ENCODE assay signal across 8 mouse cellular contexts in the genomic region with DNA sequence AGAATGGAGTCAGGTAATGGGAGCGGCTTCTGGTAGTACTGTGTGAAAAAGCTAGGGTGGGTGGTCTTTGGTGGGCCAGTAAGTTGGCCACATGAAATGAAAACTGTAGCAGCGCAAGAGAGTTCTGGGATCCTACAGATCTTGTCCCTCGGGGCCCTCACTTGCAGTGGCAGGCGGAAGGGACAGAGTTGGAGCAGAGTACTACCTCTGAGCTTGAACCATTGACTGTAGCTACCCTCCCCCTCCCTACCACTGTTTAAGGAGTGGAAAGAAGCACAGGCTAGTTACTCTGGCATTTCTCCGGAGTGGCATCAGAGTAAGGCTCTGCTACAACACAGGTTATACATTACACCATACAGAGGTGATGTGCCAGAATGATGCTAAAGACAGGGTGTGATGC. TPM values are rescaled to one million over a fixed set of nuclear protein-coding genes. Genes with fewer than 3 reads are reported as not detected.
A peak's percentile ranks its signal among the peaks of the same experiment; 100 is the strongest.
DNase-seq lines count a peak whose midpoint lies in the region; ATAC-seq lines count a peak whose summit lies in the region.

No protein-coding gene starts in this region.

- no peak overlapping the region for H3K27ac ChIP-seq in forebrain, embryonic 14.5 days (ENCODE audit: low read depth, low read length)
- H3K27ac ChIP-seq in liver, embryonic 16.5 days (ENCODE audit: low read length): peak overlapping the region; percentile 53; the same call in 1 of the 2 replicates

- no peaks in the 10 kb centered on the region for H3K9me3 ChIP-seq in forebrain, embryonic 14.5 days (replicated peaks; ENCODE audit: control insufficient read depth, low read length)
- H3K9me3 ChIP-seq in liver, embryonic 16.5 days (replicated peaks; ENCODE audit: control insufficient read depth, low read length): no peaks in the 10 kb centered on the region

- no peaks in the 10 kb centered on the region for H3K27me3 ChIP-seq in forebrain, embryonic 14.5 days (replicated peaks; ENCODE audit: control insufficient read depth, insufficient read depth, low read length)
- no peaks in the 10 kb centered on the region for H3K27me3 ChIP-seq in liver, embryonic 16.5 days (ENCODE audit: control insufficient read depth, insufficient read depth, low read depth, low read length)

- no peak for DNase-seq in frontal cortex, postnatal 25 days (ENCODE audit: low spot score in 2 of 2)
- no peak for DNase-seq in forebrain, embryonic 14.5 days (ENCODE audit: low spot score)
- DNase-seq in urinary bladder, adult 2 months (ENCODE audit: low spot score): no peak
- DNase-seq in frontal cortex, postnatal 14 days (ENCODE audit: low spot score in 2 of 2): no peak
- no peak for DNase-seq in T-cell, adult 2 months (ENCODE audit: low spot score)

- peak; percentile 83 for ATAC-seq in frontal cortex, adult (ENCODE audit: low TSS enrichment)
- peak; percentile 38 for ATAC-seq in CD4-positive, CD25-positive, alpha-beta regulatory T cell, adult 4 months
- ATAC-seq in forebrain, embryonic 14.5 days: no peak
- ATAC-seq in liver, embryonic 16.5 days (ENCODE audit: low read depth): peak; percentile 7

- H3K4me1 ChIP-seq in forebrain, embryonic 14.5 days (ENCODE audit: control insufficient read depth, insufficient read depth, low read length): no peaks in the 10 kb centered on the region
- H3K4me1 ChIP-seq in liver, embryonic 16.5 days (ENCODE audit: control insufficient read depth, low read depth, low read length): no peaks in the 10 kb centered on the region; the same call in 1 of the 2 replicates

- H3K36me3 ChIP-seq in forebrain, embryonic 14.5 days (ENCODE audit: control insufficient read depth, insufficient read depth, low read length): peaks cover 5% of the 10 kb centered on the region; the same call in 1 of the 2 replicates
- H3K36me3 ChIP-seq in liver, embryonic 16.5 days (ENCODE audit: control insufficient read depth, insufficient read depth): no peaks in the 10 kb centered on the region; the same call in 1 of the 2 replicates

- peak overlapping the region; percentile 44; the same call in 1 of the 2 replicates for H3K9ac ChIP-seq in forebrain, embryonic 14.5 days (ENCODE audit: low read length)
- peak overlapping the region; percentile 69 for H3K9ac ChIP-seq in liver, embryonic 16.5 days (ENCODE audit: low read depth, low read length)

- 39% methylated on average over 5 of the region's 5 CpGs for WGBS in forebrain, embryonic 14.5 days
- 16% methylated on average over 5 of the region's 5 CpGs for WGBS in liver, embryonic 16.5 days (ENCODE audit: insufficient replicate concordance)

- H3K4me2 ChIP-seq in forebrain, embryonic 14.5 days (ENCODE audit: low read length): peak overlapping the region; percentile 51
- peak overlapping the region; percentile 64 for H3K4me2 ChIP-seq in liver, embryonic 16.5 days (ENCODE audit: low read depth, low read length)

- peak overlapping the region; percentile 40 for H3K4me3 ChIP-seq in forebrain, embryonic 14.5 days (ENCODE audit: low read depth, low read length)
- peak overlapping the region; percentile 71 for H3K4me3 ChIP-seq in liver, embryonic 16.5 days (ENCODE audit: low read depth, low read length)

RNA-seq across cellular contexts. Expression of gene Atg4a, which starts 0.3 kb away (rescaled TPM):
- 10 to 100 TPM; 31.4 to 35.8 TPM for polyA plus RNA-seq in CD4-positive, CD25-positive, alpha-beta regulatory T cell, adult 4 months (2017; shearing (Covaris generic))
- 14.8 and 15.0 TPM in 2 replicates for polyA plus RNA-seq in forebrain, embryonic 14.5 days (2014; fragmentation: Nextera tagmentation; extraction: Ambion mirVana)
- polyA plus RNA-seq in liver, embryonic 16.5 days (2015; fragmentation: Nextera tagmentation; extraction: Ambion mirVana): 25.3 and 26.9 TPM in 2 replicates
- 14.7 and 16.2 TPM in 2 replicates for polyA plus RNA-seq in urinary bladder, adult 2 months (2012; rRNA removed)

RNA-seq across cellular contexts. Expression of gene Psmd10, which starts 0.4 kb away (rescaled TPM):
- 10 to 100 TPM; 66.2 to 67.6 TPM for polyA plus RNA-seq in CD4-positive, CD25-positive, alpha-beta regulatory T cell, adult 4 months (2017; shearing (Covaris generic))
- polyA plus RNA-seq in forebrain, embryonic 14.5 days (2014; fragmentation: Nextera tagmentation; extraction: Ambion mirVana): 44.9 and 50.5 TPM in 2 replicates
- 33.1 and 36.2 TPM in 2 replicates for polyA plus RNA-seq in liver, embryonic 16.5 days (2015; fragmentation: Nextera tagmentation; extraction: Ambion mirVana)
- polyA plus RNA-seq in urinary bladder, adult 2 months (2012; rRNA removed): 19.7 and 19.9 TPM in 2 replicates

RNA-seq across cellular contexts. Expression of gene Vsig1, which starts 49.6 kb away (rescaled TPM):
- not detected for polyA plus RNA-seq in CD4-positive, CD25-positive, alpha-beta regulatory T cell, adult 4 months (2017; shearing (Covaris generic))
- not detected in 2 replicates for polyA plus RNA-seq in forebrain, embryonic 14.5 days (2014; fragmentation: Nextera tagmentation; extraction: Ambion mirVana)
- polyA plus RNA-seq in liver, embryonic 16.5 days (2015; fragmentation: Nextera tagmentation; extraction: Ambion mirVana): 0.13 TPM in 1 of 2 replicates, not detected in the other
- 0.06 TPM in 1 of 2 replicates, not detected in the other for polyA plus RNA-seq in urinary bladder, adult 2 months (2012; rRNA removed)
